Mouse (Mus musculus) ES-E14 (cell line): ENCODE measurements at regions not wholly inside any gene's neighbourhood (a gene's known extent, or its start where the extent isn't known, plus 50 kb on each side); places are given as distances from the start of the nearest gene placed in this dataset.

Experiments used
- DNase-seq: peaks from one replicate; pipeline ENCODE4 v3.0.0-alpha.2; 2013; ENCODE audit warnings: low read depth, low spot score
- H3K27ac ChIP-seq: 2 replicates; pipeline ENCODE4 v1.5.1; 2012; ENCODE audit warnings: low read depth, mild to moderate bottlenecking, low read length, moderate library complexity, mixed read lengths; ENCODE audit not compliant: poor library complexity, insufficient read depth, severe bottlenecking
- H3K36me3 ChIP-seq: 2 replicates; pipeline ENCODE4 v1.6.1; 2012; ENCODE audit warnings: mild to moderate bottlenecking, low read length, moderate library complexity, mixed read lengths; ENCODE audit not compliant: control insufficient read depth, poor library complexity, insufficient read depth, severe bottlenecking
- H3K4me1 ChIP-seq, 2 experiments: fragments of 150-350 bp in 1 of 2; sonication (generic) in 1 of 2; 2 replicates each; pipeline ENCODE4 v1.6.1; 2012; ENCODE audit warnings: low read length in 2 of 2, mild to moderate bottlenecking in 1 of 2, mixed read lengths in 1 of 2; ENCODE audit not compliant: control insufficient read depth in 2 of 2, insufficient read depth in 2 of 2, poor library complexity in 1 of 2
- H3K4me3 ChIP-seq, 2 experiments: fragments of 150-350 bp in 1 of 2; sonication (generic) in 1 of 2; 2 replicates each; pipeline ENCODE4 v1.5.1; 2012; ENCODE audit warnings: low read length in 2 of 2, low read depth in 1 of 2, mild to moderate bottlenecking in 1 of 2, mixed read lengths in 1 of 2; ENCODE audit not compliant: insufficient read depth in 1 of 2, poor library complexity in 1 of 2, severe bottlenecking in 1 of 2
- H3K9ac ChIP-seq: 2 replicates; pipeline ENCODE4 v1.6.1; 2012; ENCODE audit warnings: low read depth, mild to moderate bottlenecking, low read length, mixed read lengths; ENCODE audit not compliant: poor library complexity, insufficient read depth, severe bottlenecking
- H3K9me3 ChIP-seq: fragments of 150-350 bp; sonication (generic); 2 replicates; pipeline ENCODE4 v1.6.1; 2012; ENCODE audit warnings: low read depth, mild to moderate bottlenecking, low read length; ENCODE audit not compliant: control insufficient read depth, insufficient read depth
- CHD2 ChIP-seq: IDR thresholded peaks from 2 replicates; pipeline ENCODE4 v1.6.1; 2014; ENCODE audit warnings: mild to moderate bottlenecking, low read depth, low read length, inconsistent platforms
- HCFC1 ChIP-seq: IDR thresholded peaks from 2 replicates; pipeline ENCODE4 v1.6.1; 2012; ENCODE audit warnings: low read length, inconsistent platforms, borderline replicate concordance; ENCODE audit not compliant: insufficient read depth
- MAFK ChIP-seq: IDR thresholded peaks from 2 replicates; pipeline ENCODE4 v1.6.1; 2014; ENCODE audit warnings: mild to moderate bottlenecking, low read depth, low read length, inconsistent platforms; ENCODE audit not compliant: insufficient read depth
- ZC3H11A ChIP-seq: IDR thresholded peaks from 2 replicates; pipeline ENCODE4 v1.6.1; 2012; ENCODE audit warnings: low read depth, mild to moderate bottlenecking, inconsistent platforms, low read length, borderline replicate concordance
- ZNF384 ChIP-seq: IDR thresholded peaks from 2 replicates; pipeline ENCODE4 v1.6.1; 2012; ENCODE audit warnings: low read depth, low read length, inconsistent platforms
- in situ Hi-C, 2 experiments: fragments of 600-800 bp; cut with MboI; formaldehyde crosslinking; loops; one replicate each; pipeline ENCODE4 v1.15.1; 2025; ENCODE audit warnings: low sequenced_read_pairs in 2 of 2, inconsistent platforms in 1 of 2; ENCODE audit not compliant: unreplicated experiment in 2 of 2

DNA sequence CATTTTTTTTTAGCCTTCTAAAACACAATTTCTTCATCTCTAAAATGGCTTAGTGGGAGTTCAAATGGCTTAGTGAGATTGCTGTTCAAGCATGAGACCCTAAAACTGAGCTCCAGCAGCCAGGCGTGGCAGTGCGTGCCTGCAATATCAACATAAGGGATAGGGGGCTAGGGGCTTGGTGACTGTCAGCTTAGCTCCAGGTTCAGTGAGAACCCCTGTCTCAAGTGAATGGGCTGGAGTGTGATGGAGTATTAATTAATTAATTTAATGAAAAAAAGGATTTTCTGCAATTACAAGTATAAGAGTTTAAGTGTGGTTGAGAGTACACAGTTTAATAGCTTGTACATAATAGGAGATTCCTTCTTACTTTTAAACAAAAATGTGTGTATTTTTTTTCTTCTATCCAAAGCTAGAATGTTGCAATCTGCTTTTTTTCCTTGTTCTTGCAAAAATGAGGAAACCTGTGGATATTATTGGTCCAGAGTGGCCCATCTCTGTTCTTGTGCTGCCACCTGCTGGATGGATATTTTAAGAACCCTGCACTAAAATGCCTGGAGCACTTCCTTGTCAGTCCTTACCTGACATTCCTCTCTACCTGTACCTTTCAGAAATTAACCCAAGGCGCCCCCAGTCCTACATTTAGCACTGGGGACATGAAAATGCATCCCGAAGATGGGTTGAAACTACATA is 54.0 kb upstream of the Usp47 start:
- no peak overlapping the region for H3K9ac ChIP-seq
- H3K9me3 ChIP-seq: no peaks in the 10 kb centered on the region
- peak; percentile 80; the same call in 1 of the 2 replicates for TF ChIP-seq ZC3H11A
- no peak for TF ChIP-seq MAFK
- no peaks in the 10 kb centered on the region for H3K4me1 ChIP-seq
- in situ Hi-C loops: no loop called here
- H3K27ac ChIP-seq: no peak overlapping the region
- H3K4me3 ChIP-seq: no peak overlapping the region
- DNase-seq: peak; percentile 28
- H3K36me3 ChIP-seq: no peaks in the 10 kb centered on the region

DNA sequence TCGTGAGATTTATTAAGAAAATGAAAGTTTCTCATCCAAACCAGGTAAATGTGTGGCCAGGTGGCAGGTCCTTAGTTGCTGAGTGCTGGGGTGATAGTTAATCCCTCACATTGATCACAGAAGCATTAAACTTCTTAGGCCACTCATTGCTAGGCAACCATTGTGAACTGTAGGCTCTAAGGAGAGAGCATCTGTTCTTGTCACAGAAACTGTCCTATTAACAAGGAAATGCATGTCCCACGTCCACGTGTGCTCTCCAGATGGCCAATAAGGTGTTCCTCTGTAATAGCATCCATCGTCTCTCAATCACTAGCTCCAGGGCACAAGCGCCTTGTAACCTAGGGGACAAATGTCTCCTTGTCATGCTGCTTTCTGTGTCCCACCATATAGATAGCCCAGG is 55.0 kb upstream of the Usp47 start:
- no peak overlapping the region for H3K4me3 ChIP-seq
- H3K9ac ChIP-seq: no peak overlapping the region
- no peaks in the 10 kb centered on the region for H3K4me1 ChIP-seq
- H3K36me3 ChIP-seq: no peaks in the 10 kb centered on the region
- no peak overlapping the region for H3K27ac ChIP-seq
- no peak for DNase-seq
- no peak for TF ChIP-seq CHD2
- TF ChIP-seq ZC3H11A: no peak
- TF ChIP-seq ZNF384: no peak
- TF ChIP-seq HCFC1: no peak
- no peak for TF ChIP-seq MAFK
- in situ Hi-C loops: no loop called here
- no peaks in the 10 kb centered on the region for H3K9me3 ChIP-seq

DNA sequence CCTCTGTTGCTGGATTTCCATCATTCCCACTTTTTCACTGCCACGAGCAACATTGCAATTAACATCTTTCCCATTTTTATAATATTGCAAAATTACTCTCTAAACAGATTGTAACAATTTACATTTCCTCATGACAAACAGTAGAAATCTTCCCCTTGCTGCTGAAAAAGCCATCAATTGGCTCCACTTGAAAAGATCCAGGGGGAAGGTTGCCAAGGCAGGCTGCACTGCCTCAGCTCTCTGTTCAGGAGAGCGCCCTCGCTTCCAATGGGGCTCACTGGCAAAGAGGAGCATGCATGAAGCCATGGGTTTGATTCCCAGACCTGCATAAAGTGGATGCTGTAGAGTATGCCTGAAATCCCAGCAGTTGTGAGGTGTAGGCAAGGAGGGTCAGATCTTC is 56.6 kb upstream of the Usp47 start:
- no peaks in the 10 kb centered on the region for H3K9me3 ChIP-seq
- H3K9ac ChIP-seq: no peak overlapping the region
- H3K4me3 ChIP-seq: no peak overlapping the region
- no peak for DNase-seq
- H3K27ac ChIP-seq: no peak overlapping the region
- H3K36me3 ChIP-seq: no peaks in the 10 kb centered on the region
- no peaks in the 10 kb centered on the region for H3K4me1 ChIP-seq
- no peak for TF ChIP-seq HCFC1
- TF ChIP-seq ZNF384: no peak
- TF ChIP-seq MAFK: no peak
- no peak for TF ChIP-seq ZC3H11A
- no peak for TF ChIP-seq CHD2
- in situ Hi-C loops: no loop called here

DNA sequence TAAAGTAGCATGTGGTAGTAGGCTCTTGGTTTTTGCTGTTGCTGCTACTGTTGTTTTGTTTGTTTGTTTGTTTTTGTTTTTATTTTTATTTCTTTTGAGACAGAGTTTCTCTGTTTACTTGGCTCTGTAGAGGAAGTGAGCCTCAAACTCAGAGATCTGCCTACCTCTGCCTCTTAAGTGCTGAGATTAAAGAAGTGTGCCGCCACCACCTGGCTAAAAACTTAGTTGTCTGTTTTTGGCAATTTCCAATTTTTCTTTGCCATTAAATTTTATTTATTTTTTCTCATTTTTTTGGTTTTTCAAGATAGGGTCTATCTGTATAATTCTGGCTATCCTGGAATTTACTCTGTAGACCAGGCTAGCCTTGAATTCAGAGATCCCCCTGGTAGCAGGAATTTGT is 59.3 kb upstream of the Usp47 start:
- no peaks in the 10 kb centered on the region for H3K9me3 ChIP-seq
- H3K9ac ChIP-seq: no peak overlapping the region
- H3K36me3 ChIP-seq: no peaks in the 10 kb centered on the region
- no peaks in the 10 kb centered on the region for H3K4me1 ChIP-seq
- no peak for DNase-seq
- TF ChIP-seq ZC3H11A: no peak
- TF ChIP-seq ZNF384: no peak
- TF ChIP-seq CHD2: no peak
- TF ChIP-seq MAFK: no peak
- TF ChIP-seq HCFC1: no peak
- no peak overlapping the region for H3K27ac ChIP-seq
- in situ Hi-C loops: no loop called here
- no peak overlapping the region for H3K4me3 ChIP-seq

DNA sequence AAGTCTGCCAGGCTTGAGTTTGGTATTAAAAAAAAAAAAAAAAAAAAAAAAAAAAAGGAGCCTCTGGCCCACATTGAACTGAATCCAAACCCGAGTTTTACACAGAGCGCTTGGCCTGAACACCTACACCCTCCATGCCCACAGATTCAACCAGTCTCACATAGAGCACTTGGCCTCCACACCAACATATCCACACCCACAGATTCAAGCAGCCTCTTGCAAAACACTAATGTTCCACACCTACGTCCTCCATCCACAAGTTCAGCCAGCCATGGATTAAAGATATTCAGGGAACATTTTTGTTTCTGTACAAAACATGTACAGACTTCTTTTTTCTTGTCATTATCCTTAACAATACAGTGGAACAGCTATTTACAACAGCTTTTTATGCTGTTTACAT is 63.3 kb upstream of the Usp47 start:
- in situ Hi-C loops: no loop called here

More for the DNA sequence above, 63.3 kb upstream of the Usp47 start:
- H3K27ac ChIP-seq: no peak overlapping the region
- H3K9me3 ChIP-seq: no peaks in the 10 kb centered on the region
- H3K4me1 ChIP-seq: no peaks in the 10 kb centered on the region
- H3K9ac ChIP-seq: no peak overlapping the region
- TF ChIP-seq MAFK: no peak
- H3K4me3 ChIP-seq: no peak overlapping the region
- H3K36me3 ChIP-seq: no peaks in the 10 kb centered on the region
- no peak for DNase-seq
